Mouse (Mus musculus): ENCODE results near the gene Syne1. TPM values are rescaled to one million over a fixed set of nuclear protein-coding genes. Genes with fewer than 3 reads are reported as not detected.

Gene Syne1
- total RNA-seq, 4 experiments from 2014 or later = 272 to 326 (median 297) TPM

GRCm38 (mm10) chr10:5008795-5009366 is 542.4 kb downstream of the Syne1 start:
- DNase-seq (ENCODE audit: low spot score in 2 of 2) = no peak

DNA sequence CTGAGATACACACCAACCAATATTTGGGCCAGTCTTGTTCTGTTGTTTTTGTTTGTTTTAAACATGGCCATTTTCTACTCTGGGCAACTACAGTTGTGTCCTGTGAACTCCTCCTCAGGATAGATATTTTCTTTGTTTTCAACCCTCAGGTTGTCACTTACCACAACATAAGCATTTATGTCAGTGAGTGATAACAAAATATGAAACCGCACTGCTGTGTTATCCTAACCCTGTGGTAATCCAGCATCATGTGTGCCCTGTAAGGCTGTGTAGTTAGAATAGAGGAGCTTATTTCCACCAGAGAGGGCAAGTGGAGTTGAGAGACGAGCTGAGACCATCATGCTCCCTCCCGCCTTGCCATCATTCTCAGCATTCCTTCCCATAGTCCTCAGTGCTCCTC is 554.7 kb downstream of the Syne1 start:
- DNase-seq (ENCODE audit: low spot score in 2 of 2) = no peak

- no peak for DNase-seq (ENCODE audit: low spot score in 2 of 2)
Observed at GRCm38 (mm10) chr10:4993802-4994201, 557.5 kb downstream of the Syne1 start.

- DNase-seq (ENCODE audit: low spot score in 2 of 2) = no peak
Observed at GRCm38 (mm10) chr10:4983919-4984318, 567.4 kb downstream of the Syne1 start.

DNA sequence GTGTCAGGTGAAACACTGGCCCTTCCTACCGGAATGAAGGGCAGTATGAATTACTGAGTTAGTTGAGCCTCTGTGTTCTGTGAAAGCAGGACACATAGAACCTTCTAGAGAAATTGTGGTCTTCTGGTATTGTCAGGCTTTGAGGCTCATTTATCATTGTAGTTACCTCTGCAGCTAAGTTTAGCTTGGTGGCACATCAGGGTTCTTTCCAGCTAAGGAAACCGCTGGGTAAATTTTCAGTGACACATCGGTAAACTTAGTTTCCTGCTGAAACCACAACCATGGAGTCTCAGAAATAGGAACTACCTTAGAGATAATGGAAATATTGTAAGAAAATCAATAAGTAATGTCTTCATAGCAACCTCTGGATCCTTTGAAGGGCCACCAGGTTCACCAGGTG is 573.9 kb downstream of the Syne1 start:
- DNase-seq (ENCODE audit: low spot score in 2 of 2) = no peak

DNA sequence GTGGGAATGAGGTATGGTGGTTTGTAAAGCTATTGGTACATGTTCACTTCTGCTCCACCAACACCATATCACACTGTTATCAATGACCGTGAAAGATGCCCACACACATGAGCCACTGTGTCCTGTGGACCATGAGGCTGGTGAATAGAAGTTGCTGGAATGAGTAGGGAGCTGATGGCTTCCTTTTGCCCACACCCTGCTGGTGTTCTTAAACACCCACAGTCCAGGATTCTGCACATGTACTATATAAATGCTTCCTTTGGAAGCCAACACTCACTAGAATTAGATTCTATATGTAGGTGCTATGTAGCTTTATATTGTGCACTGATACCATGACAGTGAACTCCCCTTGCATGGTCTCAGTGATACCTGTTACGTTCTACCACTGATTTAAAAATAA is 574.7 kb downstream of the Syne1 start:
- DNase-seq (ENCODE audit: low spot score in 2 of 2) = no peak

- DNase-seq (ENCODE audit: low spot score in 2 of 2) = no peak
Observed at GRCm38 (mm10) chr10:4974246-4974645, 577.0 kb downstream of the Syne1 start.

- DNase-seq (ENCODE audit: low spot score in 2 of 2) = no peak
Observed at GRCm38 (mm10) chr10:4972026-4972425, 579.3 kb downstream of the Syne1 start.

GRCm38 (mm10) chr10:4971586-4971985 is 579.7 kb downstream of the Syne1 start:
- DNase-seq (ENCODE audit: low spot score in 2 of 2) = no peak

DNA sequence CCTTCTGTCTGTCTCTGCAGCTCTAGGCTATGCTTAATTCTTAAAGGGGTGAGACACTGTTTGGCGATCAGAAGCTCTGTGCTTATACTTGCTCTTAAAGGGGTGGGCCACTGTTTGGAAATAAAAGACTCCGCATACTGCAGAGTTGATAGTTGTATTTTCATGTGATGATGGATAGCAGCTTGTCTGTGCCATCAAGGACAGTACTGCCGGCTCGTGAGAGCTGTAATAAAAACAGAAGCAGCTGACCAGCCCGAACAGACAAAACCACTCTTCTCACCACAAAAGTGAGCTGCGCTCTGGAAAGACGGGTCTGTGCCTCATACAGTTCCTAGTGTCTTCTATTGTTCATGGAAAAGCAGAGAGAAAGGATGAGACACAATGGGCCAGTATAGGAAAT is 580.1 kb downstream of the Syne1 start:
- no peak for DNase-seq (ENCODE audit: low spot score in 2 of 2)

Other genes with a start within 250 kb of the Syne1 start
- under 1 TPM; 0.18 to 0.39 (median 0.28) TPM for gene Myct1, start 42.3 kb upstream of the Syne1 start, total RNA-seq (2022)
- 10 to 100 TPM; 14.6 to 17.7 (median 16.1) TPM for gene Vip, start 87.7 kb upstream of the Syne1 start, total RNA-seq (2022)